Mouse (Mus musculus) small intestine, adult 2 months (tissue): ENCODE data around the gene Folr2. TPM values are rescaled to one million over a fixed set of nuclear protein-coding genes. Genes with fewer than 3 reads are reported as not detected.

Experiments
- H3K27ac ChIP-seq: fragments of 200-500 bp; 2 replicates; pipeline ENCODE4 v1.5.1; 2012; ENCODE audit warnings: low read depth, low read length, control low read depth, inconsistent platforms; ENCODE audit not compliant: insufficient read depth
- H3K27me3 ChIP-seq: fragments of 200-500 bp; 2 replicates; pipeline ENCODE4 v1.6.1; 2012; ENCODE audit warnings: mild to moderate bottlenecking, moderate library complexity, low read length, inconsistent platforms; ENCODE audit not compliant: control insufficient read depth, insufficient read depth
- H3K36me3 ChIP-seq: fragments of 200-500 bp; 2 replicates; pipeline ENCODE4 v1.6.1; 2012; ENCODE audit warnings: mild to moderate bottlenecking, low read length, control low read depth, inconsistent platforms; ENCODE audit not compliant: control insufficient read depth, insufficient read depth
- H3K4me1 ChIP-seq: fragments of 200-500 bp; 2 replicates; pipeline ENCODE4 v1.6.1; 2012; ENCODE audit warnings: low read length, inconsistent platforms, mixed read lengths; ENCODE audit not compliant: control insufficient read depth, insufficient read depth, insufficient read length
- H3K4me3 ChIP-seq: fragments of 200-500 bp; 2 replicates; pipeline ENCODE4 v1.5.1; 2012; ENCODE audit warnings: low read depth, mild to moderate bottlenecking, control low read depth, inconsistent platforms, low read length, moderate library complexity
- CTCF ChIP-seq: fragments of 200-500 bp; IDR thresholded peaks from 2 replicates; pipeline ENCODE4 v1.5.1; 2012; ENCODE audit warnings: low read depth, mild to moderate bottlenecking, control low read depth, inconsistent platforms, low read length, moderate library complexity, mixed read lengths; ENCODE audit not compliant: insufficient replicate concordance, insufficient read length; ENCODE audit errors: extremely low read depth
- POLR2A ChIP-seq: fragments of 200-500 bp; IDR thresholded peaks from 2 replicates; pipeline ENCODE4 v1.6.1; 2012; ENCODE audit warnings: low read depth, mild to moderate bottlenecking, control low read depth, inconsistent platforms, low read length, moderate library complexity
- WGBS: fragments of 180-500 bp; shearing (Covaris S2); methylation state at CpG from one replicate; pipeline ENCODE4 v1.1.7; 2018; 5-methylcytosine and 5-hydroxymethylcytosine counted together
- polyA plus RNA-seq: library from polyadenylated mRNA; depleted of rRNA; stranded (reverse); fragments of >200 nt; gene quantifications from 2 replicates; pipeline ENCODE4 v1.2.3, GENCODE M21; 2012

Gene Folr2
- polyA plus RNA-seq, 1 experiment: 0.52 TPM

DNA sequence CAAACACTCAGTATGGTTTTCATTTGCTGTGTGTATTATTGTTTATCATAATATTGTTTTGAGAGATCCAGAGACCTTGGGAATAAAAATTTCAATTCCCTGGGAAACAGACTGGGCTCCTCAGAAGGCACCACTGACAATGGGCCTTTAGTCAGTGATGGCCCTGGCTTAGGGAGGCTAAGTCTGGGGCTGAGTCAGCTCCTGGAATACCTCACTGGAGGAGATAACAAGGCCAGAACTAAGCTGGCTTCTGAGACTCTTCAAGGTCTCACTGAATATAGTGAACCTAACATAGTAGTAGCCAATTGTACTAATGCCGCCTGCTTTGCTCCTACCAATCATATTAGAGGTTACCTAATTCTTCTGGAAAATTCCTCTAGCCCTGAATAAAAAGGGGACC lies 19.0 kb upstream of the Folr2 start:
- 93% methylated on average over 1 of the region's 1 CpGs for WGBS
- no peak overlapping the region for H3K4me3 ChIP-seq

DNA sequence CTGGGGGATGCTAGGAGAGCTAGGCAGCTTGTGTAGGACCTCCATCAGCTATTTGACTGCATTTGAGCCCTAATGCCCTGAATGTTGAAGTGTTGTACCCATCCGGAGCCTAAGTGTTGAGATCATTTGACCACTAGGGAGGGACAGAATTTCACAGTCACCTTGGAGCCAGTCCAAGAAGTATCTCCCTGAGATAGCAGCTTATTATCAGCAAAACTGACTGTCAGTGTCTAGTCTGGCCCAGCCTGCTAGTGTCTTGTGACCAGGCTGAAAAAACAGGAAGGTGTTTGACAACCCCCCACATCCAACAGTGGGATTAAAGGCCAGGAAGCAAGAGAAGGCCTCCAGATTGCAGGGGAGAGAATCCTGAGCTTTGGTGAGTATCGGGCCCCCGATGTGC lies 14.3 kb upstream of the Folr2 start:
- TF ChIP-seq POLR2A: no peak
- TF ChIP-seq CTCF: no peak
- no peak overlapping the region for H3K27ac ChIP-seq
- no peaks in the 10 kb centered on the region for H3K4me1 ChIP-seq
- 55% methylated on average over 3 of the region's 3 CpGs for WGBS
- no peak overlapping the region for H3K4me3 ChIP-seq
- H3K27me3 ChIP-seq: no peaks in the 10 kb centered on the region
- H3K36me3 ChIP-seq: no peaks in the 10 kb centered on the region

More for the DNA sequence above, 19.0 kb upstream of the Folr2 start:
- no peaks in the 10 kb centered on the region for H3K4me1 ChIP-seq
- no peak for TF ChIP-seq POLR2A
- H3K27me3 ChIP-seq: no peaks in the 10 kb centered on the region
- H3K27ac ChIP-seq: no peak overlapping the region
- H3K36me3 ChIP-seq: no peaks in the 10 kb centered on the region

DNA sequence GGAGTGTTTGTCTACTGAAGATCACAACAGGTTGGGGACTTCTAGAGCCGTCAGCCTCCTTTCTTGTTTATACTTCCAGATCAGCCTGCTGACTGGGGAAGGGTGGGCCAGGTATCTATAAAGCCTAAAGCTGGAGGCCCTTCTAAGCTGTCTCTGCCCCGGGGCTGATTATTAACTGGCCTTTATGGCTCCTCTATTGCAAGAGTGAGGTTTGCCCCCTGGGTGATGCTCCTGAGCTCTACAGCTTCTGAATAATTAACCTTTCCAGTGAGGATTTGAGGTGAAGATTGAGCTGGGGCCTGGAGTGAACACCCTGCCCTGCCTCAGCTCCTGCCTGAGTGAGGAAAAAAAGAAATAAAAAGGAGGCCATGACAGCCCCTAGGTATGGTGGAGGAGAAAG lies 13.6 kb upstream of the Folr2 start, which contains the start of gene Folr1:
TSS of gene Folr1 (minus strand) at position 160 of the 400 bp plus-strand sequence.
- TF ChIP-seq POLR2A (no peak), CTCF (no peak)
- 34% methylated on average over 2 of the region's 2 CpGs for WGBS
- no peak within 1 kb of the TSS for H3K4me3 ChIP-seq
- H3K27ac ChIP-seq: no peak within 1 kb of the TSS
- H3K27me3 ChIP-seq: no peaks in the 10 kb centered on the region
- H3K4me1 ChIP-seq: no peaks in the 10 kb centered on the region
- no peaks in the 10 kb centered on the region for H3K36me3 ChIP-seq

DNA sequence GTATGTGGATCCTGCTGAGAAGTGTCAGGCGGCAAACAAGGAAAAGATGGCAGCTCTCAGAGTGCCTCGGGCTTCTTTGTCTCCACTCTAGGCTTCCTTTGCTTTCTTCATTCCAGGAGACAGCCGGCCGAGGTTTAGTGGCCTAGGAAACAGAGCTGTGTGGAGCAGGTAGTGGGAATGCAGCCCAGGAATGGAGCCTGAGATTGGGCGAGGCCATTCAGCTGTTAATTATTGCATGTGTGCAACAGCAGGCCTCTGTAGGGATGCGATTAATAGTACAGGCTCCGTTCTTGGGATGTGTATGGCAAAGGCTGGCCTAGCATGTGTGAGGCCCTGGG lies 12.1 kb upstream of the Folr2 start:
- no peak overlapping the region for H3K4me3 ChIP-seq
- no peak for TF ChIP-seq CTCF
- TF ChIP-seq POLR2A: no peak
- WGBS: 56% methylated on average over 7 of the region's 7 CpGs
- no peak overlapping the region for H3K27ac ChIP-seq
- no peaks in the 10 kb centered on the region for H3K36me3 ChIP-seq
- H3K27me3 ChIP-seq: no peaks in the 10 kb centered on the region
- no peaks in the 10 kb centered on the region for H3K4me1 ChIP-seq

DNA sequence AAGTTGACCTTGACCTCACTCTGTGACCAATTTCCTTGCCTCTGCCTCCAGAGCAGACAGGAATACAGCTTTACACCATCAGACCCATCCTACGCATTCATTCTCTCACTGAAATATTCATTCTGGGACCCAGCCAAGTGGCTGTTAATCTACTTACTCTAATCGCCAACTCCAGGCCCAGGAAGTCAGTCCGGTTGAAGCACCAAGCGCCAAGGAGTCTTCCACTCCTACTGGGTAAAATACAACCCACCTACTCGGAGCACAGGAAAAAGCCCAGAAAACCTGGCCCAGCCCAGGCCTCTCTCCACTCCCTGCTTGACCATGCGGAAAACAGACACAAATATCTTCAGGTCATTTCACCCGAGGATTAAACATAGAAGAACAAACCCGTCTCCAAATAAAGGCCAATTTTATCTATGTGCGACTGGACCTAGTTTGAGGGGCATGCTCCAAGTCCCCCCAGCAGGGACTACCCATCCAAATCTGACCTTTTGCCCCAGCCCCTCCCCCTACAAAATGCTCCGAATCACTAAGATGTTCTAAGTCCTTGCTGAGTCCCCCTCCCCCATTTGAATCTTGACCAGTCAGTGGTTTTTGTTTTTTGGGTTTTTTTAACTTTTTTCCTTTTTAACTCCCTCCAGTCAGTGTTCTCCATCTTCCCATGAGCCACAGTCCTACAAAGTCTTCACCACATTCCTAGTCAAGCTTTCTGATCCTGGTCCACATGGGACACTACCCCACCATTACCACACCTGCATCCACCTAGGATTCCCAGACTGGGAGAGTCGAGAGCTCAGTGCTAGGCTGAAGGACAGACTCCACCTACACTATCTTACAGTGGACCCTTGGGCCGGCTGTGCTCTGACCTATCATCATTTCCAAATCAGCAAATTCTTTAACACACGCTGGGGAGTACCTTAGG lies 11.5 kb upstream of the Folr2 start:
- Histone ChIP-seq H3K4me1 (no peaks in the 10 kb centered on the region), H3K27ac (no peak overlapping the region), H3K4me3 (no peak overlapping the region), H3K36me3 (no peaks in the 10 kb centered on the region), H3K27me3 (no peaks in the 10 kb centered on the region)
- TF ChIP-seq CTCF (no peak), POLR2A (no peak)
- WGBS: 77% methylated on average over 13 of the region's 13 CpGs

DNA sequence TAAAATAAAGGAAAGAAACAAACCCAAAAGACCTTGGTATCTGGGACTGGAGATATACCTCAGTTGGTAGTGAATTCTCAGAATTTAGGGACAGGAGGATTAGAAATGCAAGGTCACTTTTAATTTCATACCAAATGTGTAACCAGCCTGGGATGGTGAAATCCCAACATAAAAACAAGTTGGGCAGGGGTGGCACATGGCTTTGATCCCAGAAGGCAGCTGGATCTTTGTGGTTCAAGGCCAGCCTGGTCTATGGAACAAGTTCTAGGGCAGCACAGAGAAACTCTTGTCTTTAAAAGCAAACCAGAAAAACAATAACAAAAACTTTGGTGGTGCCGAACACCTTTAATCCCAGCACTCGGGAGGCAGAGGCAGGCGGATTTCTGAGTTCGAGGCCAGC lies 10.5 kb upstream of the Folr2 start:
- H3K27ac ChIP-seq: no peak overlapping the region
- TF ChIP-seq CTCF (no peak), POLR2A (no peak)
- no peaks in the 10 kb centered on the region for H3K36me3 ChIP-seq
- no peaks in the 10 kb centered on the region for H3K27me3 ChIP-seq
- 98% methylated on average over 4 of the region's 4 CpGs for WGBS
- H3K4me1 ChIP-seq: no peaks in the 10 kb centered on the region
- no peak overlapping the region for H3K4me3 ChIP-seq

DNA sequence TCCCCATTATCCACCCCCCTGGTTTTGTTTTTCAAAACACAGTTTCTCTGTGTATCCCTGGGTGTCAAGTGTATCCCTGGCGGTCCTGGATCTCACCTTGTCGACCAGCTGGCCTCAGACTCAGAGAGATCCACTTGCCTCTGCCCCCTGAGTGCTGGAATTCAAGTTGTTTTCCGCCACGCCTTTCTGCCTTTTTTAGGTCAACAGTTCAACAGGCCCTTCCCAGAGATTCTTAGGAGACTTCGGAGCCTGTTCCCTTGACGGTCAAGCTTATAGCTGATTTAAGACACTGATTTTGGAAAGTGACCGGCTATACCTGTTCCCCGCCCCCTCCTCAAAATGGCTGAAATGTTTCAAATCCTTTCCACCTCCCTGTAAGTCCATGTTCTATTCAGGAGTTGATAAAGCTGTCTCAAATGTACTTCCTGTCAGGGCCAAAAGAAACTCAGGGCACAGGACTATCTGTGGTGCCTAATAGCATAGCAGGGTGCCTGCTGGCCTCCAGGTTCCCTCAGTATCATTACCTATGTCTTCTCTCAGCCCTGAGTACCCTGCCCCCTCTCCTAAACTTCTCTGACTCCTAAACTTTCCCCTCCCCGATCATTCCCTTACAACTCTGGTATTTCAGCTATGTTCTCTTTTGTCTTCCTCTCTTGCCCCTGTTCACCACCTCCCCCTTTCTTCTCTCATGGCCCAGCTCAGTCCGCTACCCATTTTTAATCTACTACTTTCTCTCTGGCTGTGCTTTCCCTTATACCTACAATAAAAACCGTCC lies 9.7 kb upstream of the Folr2 start:
- TF ChIP-seq CTCF: no peak
- Histone ChIP-seq H3K4me3 (no peak overlapping the region), H3K36me3 (no peaks in the 10 kb centered on the region), H3K27ac (no peak overlapping the region), H3K27me3 (no peaks in the 10 kb centered on the region), H3K4me1 (no peaks in the 10 kb centered on the region)
- WGBS: 82% methylated on average over 11 of the region's 11 CpGs
